Mouse (Mus musculus) lung, embryonic 14.5 days (tissue): Measurements from ENCODE around the gene H2-DMa. TPM values are rescaled to one million over a fixed set of nuclear protein-coding genes. Genes with fewer than 3 reads are reported as not detected.

Experiments
- ATAC-seq: fragments of 200-750 bp; cut with Nextera tagmentation; 2 replicates; pipeline ENCODE4 v1.8.0; 2017; ENCODE audit warnings: mild to moderate bottlenecking, moderate TSS enrichment, moderate library complexity; ENCODE audit not compliant: insufficient read depth
- DNase-seq: peaks from one replicate; pipeline ENCODE4 v3.0.0-alpha.2; 2015
- H3K27ac ChIP-seq: fragments of 300-500 bp; sonication (generic); 2 replicates; pipeline ENCODE4 v1.5.1; 2014; ENCODE audit warnings: low read depth, mild to moderate bottlenecking, moderate library complexity
- H3K27me3 ChIP-seq: fragments of 300-500 bp; sonication (generic); 2 replicates; pipeline ENCODE4 v1.6.1; 2014; ENCODE audit warnings: low read length, control low read depth; ENCODE audit not compliant: insufficient read depth
- H3K36me3 ChIP-seq: fragments of 300-500 bp; sonication (generic); 2 replicates; pipeline ENCODE4 v1.6.1; 2014; ENCODE audit warnings: control low read depth; ENCODE audit not compliant: insufficient read depth
- H3K4me1 ChIP-seq: fragments of 300-500 bp; sonication (generic); 2 replicates; pipeline ENCODE4 v1.6.1; 2014; ENCODE audit warnings: antibody characterized with exemption, control low read depth; ENCODE audit not compliant: insufficient read depth
- H3K4me2 ChIP-seq: fragments of 300-500 bp; sonication (generic); 2 replicates; pipeline ENCODE4 v1.6.1; 2014; ENCODE audit warnings: mild to moderate bottlenecking
- H3K4me3 ChIP-seq: fragments of 300-500 bp; sonication (generic); 2 replicates; pipeline ENCODE4 v1.5.1; 2014; ENCODE audit warnings: low read depth, low read length
- H3K9ac ChIP-seq: fragments of 300-500 bp; sonication (generic); 2 replicates; pipeline ENCODE4 v1.6.1; 2014
- H3K9me3 ChIP-seq: fragments of 300-500 bp; sonication (generic); 2 replicates; pipeline ENCODE4 v1.6.1; 2016; ENCODE audit warnings: low read depth, low read length, control low read depth
- CTCF ChIP-seq: IDR thresholded peaks from 2 replicates; pipeline ENCODE4 v1.5.1; 2016; ENCODE audit warnings: antibody characterized with exemption, low read depth
- WGBS: fragments of 180-500 bp; shearing (Covaris S2); extraction: QIAGEN DNeasy Blood & Tissue Kit; methylation state at CpG from one replicate; pipeline ENCODE4 v1.1.7; 2014; 5-methylcytosine and 5-hydroxymethylcytosine counted together
- polyA plus RNA-seq: library from polyadenylated mRNA; unstranded; fragments of >200 nt; fragmentation: Nextera tagmentation; extraction: Ambion mirVana; gene quantifications from 2 replicates; pipeline ENCODE4 v1.2.1, GENCODE M21; 2014

The H2-DMa gene
- 9.8 and 15.5 TPM in 2 replicates for polyA plus RNA-seq

GRCm38 (mm10) chr17:34119249-34120179 lies at the start of gene H2-DMa:
Gene H2-DMa, plus strand, starts transcription at chr17:34119541.
- peak; percentile 100 for DNase-seq
- no peaks in the 10 kb centered on the region for H3K9me3 ChIP-seq
- peak within 1 kb of the TSS; percentile 100 for H3K27ac ChIP-seq
- peaks cover 48% of the 10 kb centered on the region for H3K36me3 ChIP-seq
- peak within 1 kb of the TSS; percentile 99 for H3K4me2 ChIP-seq
- no peak for TF ChIP-seq CTCF
- no peaks in the 10 kb centered on the region for H3K27me3 ChIP-seq
- peak within 1 kb of the TSS; percentile 100 for H3K4me3 ChIP-seq
- H3K9ac ChIP-seq = peak within 1 kb of the TSS; percentile 94
- H3K4me1 ChIP-seq = 0 out of 2 replicates have a peak, but pooled peaks cover 5% of the 10 kb centered on the region
- ATAC-seq = peak; percentile 68
- WGBS = under 1% methylated on average over 96 of the region's 96 CpGs

GRCm38 (mm10) chr17:34072091-34072490 lies 47.2 kb upstream of the H2-DMa start:
- Histone ChIP-seq H3K4me2 (no peak overlapping the region), H3K27ac (no peak overlapping the region), H3K9ac (no peak overlapping the region), H3K4me3 (no peak overlapping the region), H3K36me3 (no peaks in the 10 kb centered on the region), H3K4me1 (no peaks in the 10 kb centered on the region), H3K27me3 (peaks cover 6% of the 10 kb centered on the region; the same call in 1 of the 2 replicates), H3K9me3 (no peaks in the 10 kb centered on the region)
- DNase-seq (no peak), ATAC-seq (no peak)
- 67% methylated on average over 5 of the region's 5 CpGs for WGBS
- TF ChIP-seq CTCF = no peak

DNA sequence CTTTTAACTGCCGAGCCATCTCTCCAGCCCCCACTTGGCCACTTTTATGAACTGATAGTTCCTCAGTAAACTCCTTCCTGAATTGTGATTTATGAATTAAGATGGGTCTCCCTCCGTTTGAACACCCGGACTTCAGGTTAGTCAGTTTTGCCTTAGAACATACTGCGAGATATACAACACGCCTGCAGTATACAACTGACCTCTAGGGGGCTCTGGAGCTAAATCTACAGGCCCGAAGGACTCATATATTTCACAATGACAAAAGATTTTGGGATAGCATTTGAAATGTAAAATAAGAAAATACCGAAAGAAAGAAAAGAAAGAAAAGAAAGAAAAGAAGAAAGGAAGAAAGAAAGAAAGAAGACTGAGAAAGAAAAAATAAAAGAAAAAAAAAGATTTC lies 44.1 kb upstream of the H2-DMa start:
- 37% methylated on average over 7 of the region's 7 CpGs for WGBS
- TF ChIP-seq CTCF = peak; percentile 71
- no peak overlapping the region for H3K4me2 ChIP-seq
- H3K4me1 ChIP-seq = no peaks in the 10 kb centered on the region
- H3K9ac ChIP-seq = no peak overlapping the region
- peaks cover 6% of the 10 kb centered on the region; the same call in 1 of the 2 replicates for H3K27me3 ChIP-seq
- H3K27ac ChIP-seq = no peak overlapping the region
- H3K9me3 ChIP-seq = no peaks in the 10 kb centered on the region
- no peaks in the 10 kb centered on the region for H3K36me3 ChIP-seq
- H3K4me3 ChIP-seq = no peak overlapping the region
- DNase-seq (peak; percentile 86), ATAC-seq (no peak)

- H3K9me3 ChIP-seq = no peaks in the 10 kb centered on the region
- H3K4me1 ChIP-seq = no peaks in the 10 kb centered on the region
- no peak overlapping the region for H3K27ac ChIP-seq
- H3K27me3 ChIP-seq = peaks cover 6% of the 10 kb centered on the region; the same call in 1 of the 2 replicates
- 1% methylated on average over 9 of the region's 9 CpGs for WGBS
- no peak overlapping the region for H3K4me3 ChIP-seq
- no peak overlapping the region for H3K4me2 ChIP-seq
- DNase-seq (peak; percentile 94), ATAC-seq (no peak)
- TF ChIP-seq CTCF = peak; percentile 80
- no peaks in the 10 kb centered on the region for H3K36me3 ChIP-seq
- no peak overlapping the region for H3K9ac ChIP-seq
Measured at GRCm38 (mm10) chr17:34077549-34077948, 41.8 kb upstream of the H2-DMa start.

- no peak for DNase-seq
- TF ChIP-seq CTCF = no peak
- no peaks in the 10 kb centered on the region for H3K4me1 ChIP-seq
- no peak overlapping the region for H3K27ac ChIP-seq
- no peaks in the 10 kb centered on the region for H3K36me3 ChIP-seq
- H3K27me3 ChIP-seq = peaks cover 6% of the 10 kb centered on the region; the same call in 1 of the 2 replicates
- WGBS = 54% methylated on average over 4 of the region's 4 CpGs
- no peak overlapping the region for H3K4me3 ChIP-seq
- no peak for ATAC-seq
- H3K4me2 ChIP-seq = no peak overlapping the region
- no peak overlapping the region for H3K9ac ChIP-seq
- no peaks in the 10 kb centered on the region for H3K9me3 ChIP-seq
Measured at GRCm38 (mm10) chr17:34078148-34078547, 41.2 kb upstream of the H2-DMa start.

DNA sequence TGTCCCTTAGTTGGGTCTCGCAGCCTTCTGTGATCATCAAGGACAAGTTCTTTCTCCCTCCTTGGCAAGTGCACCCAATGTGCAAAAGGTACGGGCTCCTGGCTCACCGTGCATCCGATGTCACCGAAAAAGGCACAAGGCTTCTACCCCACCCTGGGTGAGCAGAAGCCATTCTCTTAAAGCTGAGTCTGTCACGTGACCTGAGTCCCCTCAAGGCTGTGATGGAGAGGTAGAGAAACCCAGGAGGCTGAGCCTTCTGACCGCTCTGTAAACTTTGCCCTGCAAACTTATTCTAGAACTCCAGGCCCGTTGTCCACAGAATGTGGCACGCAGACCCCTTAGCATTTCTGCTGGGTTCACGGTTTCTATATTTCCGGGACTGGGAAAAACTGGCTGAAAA lies 40.3 kb upstream of the H2-DMa start:
- Histone ChIP-seq H3K4me1 (no peaks in the 10 kb centered on the region), H3K4me2 (no peak overlapping the region), H3K27ac (no peak overlapping the region), H3K36me3 (no peaks in the 10 kb centered on the region), H3K27me3 (peaks cover 6% of the 10 kb centered on the region; the same call in 1 of the 2 replicates), H3K4me3 (no peak overlapping the region), H3K9me3 (no peaks in the 10 kb centered on the region), H3K9ac (no peak overlapping the region)
- ATAC-seq (no peak), DNase-seq (no peak)
- 81% methylated on average over 11 of the region's 11 CpGs for WGBS
- no peak for TF ChIP-seq CTCF

GRCm38 (mm10) chr17:34079621-34080020 lies 39.7 kb upstream of the H2-DMa start:
- Histone ChIP-seq H3K9ac (no peak overlapping the region), H3K9me3 (no peaks in the 10 kb centered on the region), H3K36me3 (no peaks in the 10 kb centered on the region), H3K4me2 (no peak overlapping the region), H3K4me1 (no peaks in the 10 kb centered on the region), H3K4me3 (no peak overlapping the region), H3K27ac (no peak overlapping the region), H3K27me3 (peaks cover 6% of the 10 kb centered on the region; the same call in 1 of the 2 replicates)
- peak; percentile 66 for DNase-seq
- 14% methylated on average over 5 of the region's 5 CpGs for WGBS
- peak; percentile 68; the same call in 1 of the 2 replicates for ATAC-seq
- no peak for TF ChIP-seq CTCF
